Mouse (Mus musculus) ES-E14 (cell line): ENCODE measurements at regions not wholly inside any gene's neighbourhood (a gene's known extent, or its start where the extent isn't known, plus 50 kb on each side); places are given as distances from the start of the nearest gene placed in this dataset.

ENCODE experiments used
- DNase-seq: peaks from one replicate; pipeline ENCODE4 v3.0.0-alpha.2; 2013; ENCODE audit warnings: low read depth, low spot score
- H3K27ac ChIP-seq: 2 replicates; pipeline ENCODE4 v1.5.1; 2012; ENCODE audit warnings: low read depth, mild to moderate bottlenecking, low read length, moderate library complexity, mixed read lengths; ENCODE audit not compliant: poor library complexity, insufficient read depth, severe bottlenecking
- H3K36me3 ChIP-seq: 2 replicates; pipeline ENCODE4 v1.6.1; 2012; ENCODE audit warnings: mild to moderate bottlenecking, low read length, moderate library complexity, mixed read lengths; ENCODE audit not compliant: control insufficient read depth, poor library complexity, insufficient read depth, severe bottlenecking
- H3K4me1 ChIP-seq, 2 experiments: fragments of 150-350 bp in 1 of 2; sonication (generic) in 1 of 2; 2 replicates each; pipeline ENCODE4 v1.6.1; 2012; ENCODE audit warnings: low read length in 2 of 2, mild to moderate bottlenecking in 1 of 2, mixed read lengths in 1 of 2; ENCODE audit not compliant: control insufficient read depth in 2 of 2, insufficient read depth in 2 of 2, poor library complexity in 1 of 2
- H3K4me3 ChIP-seq, 2 experiments: fragments of 150-350 bp in 1 of 2; sonication (generic) in 1 of 2; 2 replicates each; pipeline ENCODE4 v1.5.1; 2012; ENCODE audit warnings: low read length in 2 of 2, low read depth in 1 of 2, mild to moderate bottlenecking in 1 of 2, mixed read lengths in 1 of 2; ENCODE audit not compliant: insufficient read depth in 1 of 2, poor library complexity in 1 of 2, severe bottlenecking in 1 of 2
- H3K9ac ChIP-seq: 2 replicates; pipeline ENCODE4 v1.6.1; 2012; ENCODE audit warnings: low read depth, mild to moderate bottlenecking, low read length, mixed read lengths; ENCODE audit not compliant: poor library complexity, insufficient read depth, severe bottlenecking
- H3K9me3 ChIP-seq: fragments of 150-350 bp; sonication (generic); 2 replicates; pipeline ENCODE4 v1.6.1; 2012; ENCODE audit warnings: low read depth, mild to moderate bottlenecking, low read length; ENCODE audit not compliant: control insufficient read depth, insufficient read depth
- CHD2 ChIP-seq: IDR thresholded peaks from 2 replicates; pipeline ENCODE4 v1.6.1; 2014; ENCODE audit warnings: mild to moderate bottlenecking, low read depth, low read length, inconsistent platforms
- HCFC1 ChIP-seq: IDR thresholded peaks from 2 replicates; pipeline ENCODE4 v1.6.1; 2012; ENCODE audit warnings: low read length, inconsistent platforms, borderline replicate concordance; ENCODE audit not compliant: insufficient read depth
- MAFK ChIP-seq: IDR thresholded peaks from 2 replicates; pipeline ENCODE4 v1.6.1; 2014; ENCODE audit warnings: mild to moderate bottlenecking, low read depth, low read length, inconsistent platforms; ENCODE audit not compliant: insufficient read depth
- ZC3H11A ChIP-seq: IDR thresholded peaks from 2 replicates; pipeline ENCODE4 v1.6.1; 2012; ENCODE audit warnings: low read depth, mild to moderate bottlenecking, inconsistent platforms, low read length, borderline replicate concordance
- ZNF384 ChIP-seq: IDR thresholded peaks from 2 replicates; pipeline ENCODE4 v1.6.1; 2012; ENCODE audit warnings: low read depth, low read length, inconsistent platforms
- in situ Hi-C, 2 experiments: fragments of 600-800 bp; cut with MboI; formaldehyde crosslinking; loops; one replicate each; pipeline ENCODE4 v1.15.1; 2025; ENCODE audit warnings: low sequenced_read_pairs in 2 of 2, inconsistent platforms in 1 of 2; ENCODE audit not compliant: unreplicated experiment in 2 of 2

DNA sequence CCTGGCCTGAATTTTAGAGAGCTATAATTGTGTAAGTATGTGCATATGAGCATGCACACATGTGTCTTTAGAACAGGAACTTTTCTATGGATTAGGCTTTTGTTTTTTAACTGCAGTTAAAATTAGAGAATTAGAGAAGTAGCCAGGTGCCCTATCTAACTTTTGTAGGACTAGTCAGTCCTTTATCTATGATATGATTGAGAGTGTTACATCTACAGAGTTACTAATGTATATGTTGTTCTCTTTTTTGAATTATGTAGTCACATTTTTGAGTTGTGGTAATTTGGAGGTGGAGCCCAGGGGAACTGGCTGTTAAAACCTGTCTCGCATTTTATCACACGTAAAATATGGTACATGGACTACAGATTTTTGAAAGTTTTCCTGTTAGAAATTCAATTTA lies 138.4 kb downstream of the Tmem161b start:
- no peak overlapping the region for H3K4me3 ChIP-seq
- H3K4me1 ChIP-seq, result no peaks in the 10 kb centered on the region
- no peak for TF ChIP-seq MAFK
- TF ChIP-seq ZNF384, result no peak
- TF ChIP-seq HCFC1, result no peak
- TF ChIP-seq CHD2, result no peak
- no peak for TF ChIP-seq ZC3H11A
- no peaks in the 10 kb centered on the region for H3K9me3 ChIP-seq
- no peak overlapping the region for H3K9ac ChIP-seq
- in situ Hi-C loops, result no loop called here
- H3K27ac ChIP-seq, result no peak overlapping the region
- DNase-seq, result no peak
- no peaks in the 10 kb centered on the region for H3K36me3 ChIP-seq

DNA sequence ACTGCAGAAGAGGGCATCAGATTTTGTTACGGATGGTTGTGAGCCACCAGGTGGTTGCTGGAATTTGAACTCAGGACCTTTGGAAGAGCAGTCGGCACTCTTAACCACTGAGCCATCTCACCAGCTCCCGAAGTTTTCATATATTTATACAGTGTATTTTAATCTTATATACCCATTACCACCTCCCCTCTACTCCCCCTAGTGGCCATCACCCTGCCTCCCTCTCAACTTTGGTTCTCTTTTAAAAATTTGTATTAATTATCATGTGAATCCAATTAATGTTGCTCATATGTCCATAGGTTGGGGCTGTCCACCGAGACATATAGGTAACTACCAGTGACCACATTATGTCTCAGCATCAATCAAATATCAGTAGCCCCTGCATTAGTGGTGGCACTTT lies 142.0 kb downstream of the Tmem161b start:
- DNase-seq, result no peak
- H3K27ac ChIP-seq, result no peak overlapping the region
- no peak overlapping the region for H3K9ac ChIP-seq
- TF ChIP-seq HCFC1 (no peak), CHD2 (no peak), MAFK (no peak), ZC3H11A (no peak), ZNF384 (no peak)
- in situ Hi-C loops, result no loop called here
- no peaks in the 10 kb centered on the region for H3K36me3 ChIP-seq
- H3K9me3 ChIP-seq, result no peaks in the 10 kb centered on the region
- H3K4me3 ChIP-seq, result no peak overlapping the region
- no peaks in the 10 kb centered on the region for H3K4me1 ChIP-seq

DNA sequence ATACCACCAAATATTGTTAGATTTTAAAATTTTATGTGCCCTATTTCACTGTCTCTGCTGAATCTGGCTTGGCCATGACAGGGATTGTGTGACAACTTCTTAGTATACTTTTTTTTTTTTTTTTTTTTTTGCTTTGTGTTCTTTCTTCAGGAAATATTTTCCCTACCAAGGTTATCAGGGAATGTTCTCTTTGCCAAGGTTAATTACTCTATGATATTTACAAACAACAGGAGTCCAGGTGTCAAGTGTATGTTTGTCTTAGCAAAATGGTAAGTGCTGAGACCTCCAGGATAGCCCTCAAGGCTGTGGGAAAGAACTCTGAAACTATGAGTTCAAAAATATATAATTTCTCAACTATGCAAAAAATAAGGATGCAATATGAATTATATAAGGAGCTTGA lies 143.4 kb downstream of the Tmem161b start:
- in situ Hi-C loops, result no loop called here
- H3K4me3 ChIP-seq, result no peak overlapping the region
- no peaks in the 10 kb centered on the region for H3K4me1 ChIP-seq
- H3K9ac ChIP-seq, result no peak overlapping the region
- no peaks in the 10 kb centered on the region for H3K9me3 ChIP-seq
- no peak overlapping the region for H3K27ac ChIP-seq
- no peaks in the 10 kb centered on the region for H3K36me3 ChIP-seq
- TF ChIP-seq ZC3H11A (no peak), HCFC1 (no peak), ZNF384 (peak; percentile 91), MAFK (no peak)
- no peak for DNase-seq

- no peaks in the 10 kb centered on the region for H3K9me3 ChIP-seq
- TF ChIP-seq ZNF384 (no peak), HCFC1 (no peak), CHD2 (no peak), ZC3H11A (no peak), MAFK (peak; percentile 80)
Observed at GRCm38 (mm10) chr13:84366017-84366416, 143.9 kb downstream of the Tmem161b start.

DNA sequence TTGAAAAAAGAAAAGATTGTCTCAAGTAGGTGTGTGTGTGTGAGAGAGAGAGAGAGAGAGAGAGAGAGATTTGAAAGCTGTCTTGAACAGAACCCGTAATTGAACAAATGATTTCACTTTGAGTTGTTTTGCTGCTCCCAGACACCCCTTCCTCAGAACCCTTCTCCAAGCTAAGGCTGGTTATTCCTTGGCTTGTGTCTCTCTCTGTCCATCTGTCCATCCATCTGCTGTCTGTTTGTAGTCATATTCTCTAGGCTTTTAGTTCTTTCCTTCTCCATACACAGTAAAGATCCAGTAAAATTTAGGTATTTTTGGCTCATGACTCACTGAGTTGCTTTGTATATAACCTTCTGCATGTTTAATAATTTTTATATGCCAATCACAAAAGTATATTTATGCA lies 144.7 kb downstream of the Tmem161b start:
- Histone ChIP-seq H3K9ac (no peak overlapping the region), H3K36me3 (no peaks in the 10 kb centered on the region), H3K9me3 (no peaks in the 10 kb centered on the region), H3K27ac (no peak overlapping the region), H3K4me3 (no peak overlapping the region), H3K4me1 (no peaks in the 10 kb centered on the region)
- in situ Hi-C loops, result no loop called here
- TF ChIP-seq ZC3H11A (no peak), ZNF384 (no peak), CHD2 (no peak), HCFC1 (no peak), MAFK (no peak)
- DNase-seq, result no peak

More at GRCm38 (mm10) chr13:84366017-84366416, 143.9 kb downstream of the Tmem161b start:
- Histone ChIP-seq H3K4me1 (no peaks in the 10 kb centered on the region), H3K4me3 (no peak overlapping the region), H3K9ac (no peak overlapping the region), H3K27ac (no peak overlapping the region), H3K36me3 (no peaks in the 10 kb centered on the region)
- in situ Hi-C loops, result no loop called here
- peak; percentile 46 for DNase-seq
